Mouse (Mus musculus) lung, adult 2 months (tissue): ENCODE data around the gene Lpxn.

Experiments
- CTCF ChIP-seq: fragments of 200-500 bp; IDR thresholded peaks from 2 replicates; pipeline ENCODE4 v1.5.1; 2011; ENCODE audit warnings: mild to moderate bottlenecking, low read length, control low read depth; ENCODE audit not compliant: insufficient read depth
- POLR2A ChIP-seq: fragments of 200-500 bp; IDR thresholded peaks from 2 replicates; pipeline ENCODE4 v1.6.1; 2011; ENCODE audit warnings: low read depth, mild to moderate bottlenecking, control low read depth, low read length, borderline replicate concordance; ENCODE audit errors: extremely low read depth

- TF ChIP-seq CTCF (no peak), POLR2A (no peak)
These were observed 33.5 kb upstream of the Lpxn start for GRCm38 (mm10) chr19:12762212-12763130.
